Mouse (Mus musculus) embryonic facial prominence, embryonic 14.5 days (tissue): ENCODE results near the gene Ttc9b. TPM values are rescaled to one million over a fixed set of nuclear protein-coding genes. Genes with fewer than 3 reads are reported as not detected.

ENCODE experiments used
- ATAC-seq: fragments of 200-750 bp; cut with Nextera tagmentation; 2 replicates; pipeline ENCODE4 v1.8.0; 2017; ENCODE audit warnings: low read depth, moderate number of reproducible peaks, moderate TSS enrichment
- DNase-seq: peaks from one replicate; pipeline ENCODE4 v3.0.0-alpha.2; 2015; ENCODE audit warnings: low spot score
- H3K27ac ChIP-seq: fragments of 300-500 bp; sonication (generic); replicated peaks from 2 replicates; pipeline ENCODE4 v1.5.1; 2014; ENCODE audit warnings: low read depth, mild to moderate bottlenecking, low read length, moderate library complexity
- H3K27me3 ChIP-seq: fragments of 300-500 bp; sonication (generic); replicated peaks from 2 replicates; pipeline ENCODE4 v1.6.1; 2014; ENCODE audit warnings: low read length; ENCODE audit not compliant: control insufficient read depth, insufficient read depth
- H3K36me3 ChIP-seq: fragments of 300-500 bp; sonication (generic); 2 replicates; pipeline ENCODE4 v1.6.1; 2014; ENCODE audit warnings: low read length, mixed read lengths; ENCODE audit not compliant: control insufficient read depth, insufficient read depth
- H3K4me1 ChIP-seq: fragments of 300-500 bp; sonication (generic); 2 replicates; pipeline ENCODE4 v1.6.1; 2014; ENCODE audit warnings: antibody characterized with exemption, low read length; ENCODE audit not compliant: control insufficient read depth, insufficient read depth
- H3K4me2 ChIP-seq: fragments of 300-500 bp; sonication (generic); 2 replicates; pipeline ENCODE4 v1.6.1; 2014; ENCODE audit warnings: low read depth, mild to moderate bottlenecking, low read length, moderate library complexity, mixed read lengths
- H3K4me3 ChIP-seq: fragments of 300-500 bp; sonication (generic); 2 replicates; pipeline ENCODE4 v1.5.1; 2014; ENCODE audit warnings: low read depth, mild to moderate bottlenecking, low read length
- H3K9ac ChIP-seq: fragments of 300-500 bp; sonication (generic); 2 replicates; pipeline ENCODE4 v1.6.1; 2014; ENCODE audit warnings: low read depth, mild to moderate bottlenecking, low read length, moderate library complexity, mixed read lengths
- H3K9me3 ChIP-seq: fragments of 300-500 bp; sonication (generic); 2 replicates; pipeline ENCODE4 v1.6.1; 2016; ENCODE audit warnings: low read length; ENCODE audit not compliant: control insufficient read depth
- WGBS: fragments of 180-500 bp; shearing (Covaris S2); extraction: QIAGEN DNeasy Blood & Tissue Kit; methylation state at CpG from one replicate; pipeline ENCODE4 v1.1.7; 2014; 5-methylcytosine and 5-hydroxymethylcytosine counted together
- polyA plus RNA-seq: library from polyadenylated mRNA; unstranded; fragments of >200 nt; fragmentation: Nextera tagmentation; extraction: Ambion mirVana; gene quantifications from 2 replicates; pipeline ENCODE4 v1.2.1, GENCODE M21; 2014

Ttc9b gene
- polyA plus RNA-seq, 1 experiment from 2014 or later = 3.8 TPM

GRCm38 (mm10) chr7:27687043-27687442, 33.3 kb downstream of the Ttc9b start:
- 92% methylated on average over 1 of the region's 1 CpGs for WGBS
- H3K27me3 ChIP-seq = no peaks in the 10 kb centered on the region

GRCm38 (mm10) chr7:27687836-27688235, 34.1 kb downstream of the Ttc9b start:
- H3K4me2 ChIP-seq = peak overlapping the region; percentile 81; the same call in 1 of the 2 replicates
- ATAC-seq (no peak), DNase-seq (no peak)
- H3K27ac ChIP-seq = no peak overlapping the region
- 74% methylated on average over 3 of the region's 3 CpGs for WGBS
- no peaks in the 10 kb centered on the region for H3K36me3 ChIP-seq
- no peaks in the 10 kb centered on the region for H3K4me1 ChIP-seq
- H3K4me3 ChIP-seq = peak overlapping the region; percentile 51
- no peak overlapping the region for H3K9ac ChIP-seq
- no peaks in the 10 kb centered on the region for H3K9me3 ChIP-seq
- H3K27me3 ChIP-seq = no peaks in the 10 kb centered on the region

More at GRCm38 (mm10) chr7:27687043-27687442, 33.3 kb downstream of the Ttc9b start:
- Histone ChIP-seq H3K9ac (no peak overlapping the region), H3K4me3 (no peak overlapping the region), H3K4me2 (no peak overlapping the region), H3K4me1 (no peaks in the 10 kb centered on the region), H3K36me3 (no peaks in the 10 kb centered on the region), H3K27ac (no peak overlapping the region), H3K9me3 (no peaks in the 10 kb centered on the region)
- no peak for ATAC-seq
- no peak for DNase-seq

- no peaks in the 10 kb centered on the region for H3K9me3 ChIP-seq
- WGBS = 28% methylated on average over 14 of the region's 14 CpGs
- no peaks in the 10 kb centered on the region for H3K27me3 ChIP-seq
- H3K9ac ChIP-seq = peak overlapping the region; percentile 74
- H3K4me1 ChIP-seq = no peaks in the 10 kb centered on the region
- H3K36me3 ChIP-seq = no peaks in the 10 kb centered on the region
- no peak for ATAC-seq
- peak overlapping the region; percentile 75 for H3K27ac ChIP-seq
- peak overlapping the region; percentile 81 for H3K4me2 ChIP-seq
- H3K4me3 ChIP-seq = peak overlapping the region; percentile 51
- no peak for DNase-seq
Measured at GRCm38 (mm10) chr7:27688246-27688788, 34.6 kb downstream of the Ttc9b start.

GRCm38 (mm10) chr7:27688815-27689612, 35.3 kb downstream of the Ttc9b start, which contains the start of gene Zfp607b:
Gene Zfp607b (plus strand): TSS chr7:27689340.
- H3K36me3 ChIP-seq = no peaks in the 10 kb centered on the region
- DNase-seq (peak; percentile 99), ATAC-seq (peak; percentile 99)
- no peaks in the 10 kb centered on the region for H3K9me3 ChIP-seq
- H3K27ac ChIP-seq = peak within 1 kb of the TSS; percentile 75
- under 1% methylated on average over 19 of the region's 19 CpGs for WGBS
- peak within 1 kb of the TSS; percentile 51 for H3K4me3 ChIP-seq
- H3K9ac ChIP-seq = peak within 1 kb of the TSS; percentile 74
- no peaks in the 10 kb centered on the region for H3K27me3 ChIP-seq
- H3K4me2 ChIP-seq = peak within 1 kb of the TSS; percentile 81
- H3K4me1 ChIP-seq = no peaks in the 10 kb centered on the region

GRCm38 (mm10) chr7:27691076-27691475, 37.4 kb downstream of the Ttc9b start:
- Histone ChIP-seq H3K9me3 (no peaks in the 10 kb centered on the region), H3K4me1 (no peaks in the 10 kb centered on the region), H3K4me2 (no peak overlapping the region), H3K27ac (no peak overlapping the region), H3K9ac (no peak overlapping the region), H3K4me3 (no peak overlapping the region), H3K27me3 (no peaks in the 10 kb centered on the region), H3K36me3 (no peaks in the 10 kb centered on the region)
- ATAC-seq (no peak), DNase-seq (peak; percentile 28)
- 44% methylated on average over 5 of the region's 5 CpGs for WGBS

GRCm38 (mm10) chr7:27696711-27697110, 43.0 kb downstream of the Ttc9b start:
- H3K27me3 ChIP-seq = no peaks in the 10 kb centered on the region
- ATAC-seq = no peak
- no peak overlapping the region for H3K27ac ChIP-seq
- WGBS = 42% methylated on average over 3 of the region's 3 CpGs
- H3K9me3 ChIP-seq = no peaks in the 10 kb centered on the region
- H3K36me3 ChIP-seq = no peaks in the 10 kb centered on the region
- H3K4me2 ChIP-seq = no peak overlapping the region
- H3K4me1 ChIP-seq = no peaks in the 10 kb centered on the region
- H3K9ac ChIP-seq = no peak overlapping the region
- no peak for DNase-seq
- no peak overlapping the region for H3K4me3 ChIP-seq

Other genes starting within 250 kb of the Ttc9b start
- 0.39 and 0.40 TPM in 2 replicates for gene Sptbn4, start 206.2 kb upstream of the Ttc9b start, polyA plus RNA-seq
- gene Blvrb, start 205.9 kb upstream of the Ttc9b start, polyA plus RNA-seq = 67.3 and 75.2 TPM in 2 replicates
- 31.3 and 31.9 TPM in 2 replicates for gene Sertad3, start 180.1 kb upstream of the Ttc9b start, polyA plus RNA-seq
- gene Sertad1, start 167.0 kb upstream of the Ttc9b start, polyA plus RNA-seq = 32.6 and 34.7 TPM in 2 replicates
- 2.5 and 2.9 TPM in 2 replicates for gene Prx, start 154.6 kb upstream of the Ttc9b start, polyA plus RNA-seq
- gene Hipk4, start 130.6 kb upstream of the Ttc9b start, polyA plus RNA-seq = 0.54 and 0.93 TPM in 2 replicates
- 111 TPM in 2 replicates for gene Pld3, start 100.7 kb upstream of the Ttc9b start, polyA plus RNA-seq
- 28.7 and 32.7 TPM in 2 replicates for gene 2310022A10Rik, start 100.7 kb upstream of the Ttc9b start, polyA plus RNA-seq
- 114 and 123 TPM in 2 replicates for gene Akt2, start 62.4 kb upstream of the Ttc9b start, polyA plus RNA-seq
- gene Map3k10, start 20.7 kb downstream of the Ttc9b start, polyA plus RNA-seq = 7.2 and 8.0 TPM in 2 replicates
- gene Zfp607b, start 35.4 kb downstream of the Ttc9b start, polyA plus RNA-seq = 3.2 and 3.4 TPM in 2 replicates
- gene Zfp60, start 77.5 kb downstream of the Ttc9b start, polyA plus RNA-seq = 30.4 and 33.5 TPM in 2 replicates
- gene Zfp626, start 153.3 kb downstream of the Ttc9b start, polyA plus RNA-seq = 1.8 and 1.9 TPM in 2 replicates
- gene Zfp59, start 184.7 kb downstream of the Ttc9b start, polyA plus RNA-seq = 8.4 and 9.6 TPM in 2 replicates
- 3.1 and 3.2 TPM in 2 replicates for gene Zfp607a, start 203.6 kb downstream of the Ttc9b start, polyA plus RNA-seq